Mouse (Mus musculus): ENCODE measurements at regions not wholly inside any gene's neighbourhood (a gene's known extent, or its start where the extent isn't known, plus 50 kb on each side); places are given as distances from the start of the nearest gene placed in this dataset.

DNA sequence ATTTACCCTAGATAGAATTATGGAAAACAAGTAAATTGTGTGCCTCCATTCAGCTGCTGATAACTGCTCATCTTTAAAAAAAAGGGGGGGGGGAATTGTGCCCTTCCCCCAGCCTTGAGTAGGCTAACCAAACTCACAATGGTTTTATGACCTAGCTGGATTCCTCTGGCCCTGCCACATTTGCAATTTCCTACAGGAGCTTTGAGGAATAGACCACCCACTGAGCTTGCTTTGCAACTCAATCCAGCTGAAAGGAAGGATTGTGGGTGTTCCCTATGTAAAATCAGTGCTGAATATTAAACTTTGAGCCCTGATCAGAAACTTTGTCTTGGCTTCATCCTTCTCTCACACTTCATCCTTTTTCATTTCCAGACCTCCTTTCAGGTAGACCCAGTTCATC is 365.2 kb upstream of the Xrcc4 start:
- no peak for TF ChIP-seq POLR2A (IDR thresholded peaks at IDR 0.05; ENCODE audit: insufficient read depth, low read length)
- TF ChIP-seq CTCF (IDR thresholded peaks at IDR 0.05; ENCODE audit: low read depth, low read length), result no peak
- no peak for TF ChIP-seq EP300 (IDR thresholded peaks at IDR 0.05; ENCODE audit: insufficient read depth, low read depth, low read length)
